ENCODE assay signal across 8 mouse cellular contexts in genomic region chr5:32610801-32611340, GRCm38 (mm10). TPM values are rescaled to one million over a fixed set of nuclear protein-coding genes. Genes with fewer than 3 reads are reported as not detected.
A peak's percentile ranks its signal among the peaks of the same experiment; 100 is the strongest.
DNase-seq lines count a peak whose midpoint lies in the region; ATAC-seq lines count a peak whose summit lies in the region.

Yes1 (plus strand) TSS chr5:32611171.

- intact Hi-C loops in left cerebral cortex, postnatal 25 days (cut with DNase I), result no loop called here

- peak; percentile 15; the same call in 1 of the 2 replicates for ATAC-seq in common myeloid progenitor, adult 5-6 weeks (replicated peaks; ENCODE audit: low read depth, poor library complexity, severe bottlenecking)

- DNase-seq in adrenal gland, adult 18-20 months (ENCODE audit: low spot score in 2 of 2), result peak; percentile 87
- peak; percentile 80 for DNase-seq in gastrocnemius, postnatal 10 days
- DNase-seq in induced T-regulatory cell, adult 2 months (ENCODE audit: low read depth), result peak; percentile 87
- DNase-seq in left cerebral cortex, postnatal 25 days (ENCODE audit: low spot score in 2 of 2), result peak; percentile 55 to 64
- DNase-seq in mesoderm, embryonic 11.5 days (ENCODE audit: low read depth, low spot score), result peak; percentile 86
- DNase-seq in right cerebral cortex, postnatal 36 days (ENCODE audit: low spot score in 2 of 2), result peak; percentile 33 to 34
- DNase-seq in urinary bladder, postnatal 4 days (ENCODE audit: low spot score in 2 of 2), result peak; percentile 80 to 81

RNA-seq across cellular contexts. Expression of gene Yes1, which starts in this region (rescaled TPM):
- total RNA-seq in adrenal gland, adult 18-20 months (2021), result 10 to 100 TPM; 32.7 to 44.0 TPM
- 1.7 and 2.1 TPM in 2 replicates for total RNA-seq in common myeloid progenitor, adult 5-6 weeks (2017)
- total RNA-seq in gastrocnemius, postnatal 10 days (2021), result 10 to 100 TPM; 18.6 to 23.6 TPM
- total RNA-seq in left cerebral cortex, postnatal 25 days (2021), result 10 to 100 TPM; 12.5 to 13.4 TPM

Comparison
In these comparisons a context has a peak if more than half of its experiments do, and no peak if none do; other contexts are left out.
1. Peak in every context shown above with its lines: DNase-seq and ATAC-seq.
2. DNase-seq: peak in every context shown above with its lines; median percentile 87 in adrenal gland, adult 18-20 months; 87 in induced T-regulatory cell, adult 2 months; 86 in mesoderm, embryonic 11.5 days; 80 in urinary bladder, postnatal 4 days; 80 in gastrocnemius, postnatal 10 days; 60 in left cerebral cortex, postnatal 25 days; 34 in right cerebral cortex, postnatal 36 days.